Mouse (Mus musculus): ENCODE results near the gene Slc39a13. TPM values are rescaled to one million over a fixed set of nuclear protein-coding genes. Genes with fewer than 3 reads are reported as not detected.
"Not testable (repeated sequence)": the region's sequence is repeated elsewhere in the genome, so short reads cannot be mapped to it uniquely, and the experiment has no call there.

The Slc39a13 gene
- polyA plus RNA-seq, 1 experiment from 2014 or later, result 43.2 TPM

DNA sequence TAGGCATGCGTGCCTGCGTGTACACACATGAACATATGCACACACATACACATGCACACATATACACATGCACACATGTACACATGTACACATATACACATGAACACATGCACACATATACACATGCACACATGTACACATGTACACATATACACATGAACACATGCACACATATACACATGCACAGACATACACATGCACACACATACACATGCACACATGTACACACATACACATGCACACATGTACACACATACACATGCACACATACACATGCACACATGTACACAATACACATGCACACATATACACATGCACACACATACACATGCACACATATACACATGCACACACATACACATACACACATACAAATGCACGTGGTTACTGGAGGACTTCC is 41.6 kb upstream of the Slc39a13 start:
- H3K27me3 ChIP-seq (replicated peaks); H3K27ac ChIP-seq (replicated peaks); H3K36me3 ChIP-seq; H3K4me3 ChIP-seq (replicated peaks); H3K4me1 ChIP-seq; H3K4me2 ChIP-seq; H3K9ac ChIP-seq (replicated peaks); ATAC-seq (ENCODE audit: low FRiP score); H3K9me3 ChIP-seq (replicated peaks): not testable (repeated sequence)
- WGBS, result 94% methylated on average over 3 of the region's 3 CpGs

DNA sequence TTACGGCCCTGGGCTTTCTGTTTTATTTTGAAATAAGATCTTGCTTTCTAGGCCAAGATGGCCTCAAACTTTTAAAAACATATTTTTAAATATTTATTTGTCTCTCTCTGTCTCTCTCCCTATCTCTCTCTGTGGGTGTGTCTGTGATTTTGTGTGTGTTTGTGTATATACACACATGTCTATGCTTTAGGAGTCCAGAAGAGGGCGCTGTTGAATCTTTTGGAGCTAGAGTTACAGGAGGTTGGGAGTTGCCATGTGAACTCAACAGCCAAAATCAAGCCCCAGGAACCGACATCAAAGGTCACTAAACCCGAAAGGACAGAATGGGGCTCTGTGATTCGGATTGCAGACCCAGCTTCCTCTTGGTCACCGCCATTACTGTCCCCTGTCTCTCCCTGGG is 40.2 kb upstream of the Slc39a13 start:
- no peaks in the 10 kb centered on the region for H3K9me3 ChIP-seq (replicated peaks)
- no peak overlapping the region for H3K27ac ChIP-seq (replicated peaks)
- H3K4me3 ChIP-seq (replicated peaks), result no peak overlapping the region
- H3K36me3 ChIP-seq, result no peaks in the 10 kb centered on the region
- WGBS, result 84% methylated on average over 6 of the region's 6 CpGs
- no peak overlapping the region for H3K4me2 ChIP-seq
- H3K9ac ChIP-seq (replicated peaks), result no peak overlapping the region
- H3K27me3 ChIP-seq (replicated peaks), result peaks cover 5% of the 10 kb centered on the region
- H3K4me1 ChIP-seq, result peaks cover 3% of the 10 kb centered on the region; the same call in 1 of the 2 replicates
- ATAC-seq (ENCODE audit: low FRiP score), result no peak

DNA sequence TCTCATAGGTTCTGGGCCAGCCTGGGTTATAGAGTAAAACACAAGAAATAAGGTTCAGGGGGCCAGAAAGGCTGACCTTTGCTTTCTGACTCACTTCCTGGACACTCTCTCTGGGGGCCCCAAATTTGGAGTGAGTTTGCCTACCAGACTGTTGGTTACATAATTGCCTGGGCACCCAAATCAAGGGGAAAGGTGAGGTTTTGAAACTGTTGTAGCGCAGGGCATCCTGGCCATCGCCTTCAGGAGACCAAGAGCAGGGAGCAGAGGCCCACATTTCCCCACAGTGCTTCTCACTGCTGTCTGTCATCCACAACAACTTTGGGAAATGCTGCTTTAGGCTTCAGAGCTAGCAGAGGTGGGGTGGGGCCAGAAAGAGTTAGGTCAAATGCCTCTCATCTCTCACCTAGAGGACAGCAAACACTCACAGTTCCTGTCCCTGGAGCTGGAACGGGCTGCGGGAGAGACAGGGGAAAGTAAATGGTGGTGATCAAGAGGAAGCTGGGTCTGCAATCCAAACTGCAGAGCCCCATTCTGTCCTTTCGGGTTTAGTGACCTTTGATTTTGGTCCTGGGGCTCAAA is 39.7 kb upstream of the Slc39a13 start:
- Histone ChIP-seq H3K9me3 (replicated peaks) (no peaks in the 10 kb centered on the region), H3K27me3 (replicated peaks) (peaks cover under 1% of the 10 kb centered on the region; the same call in 1 of the 2 replicates), H3K4me2 (no peak overlapping the region), H3K4me1 (peaks cover 1% of the 10 kb centered on the region; the same call in 1 of the 2 replicates), H3K36me3 (no peaks in the 10 kb centered on the region), H3K4me3 (replicated peaks) (no peak overlapping the region), H3K9ac (replicated peaks) (no peak overlapping the region), H3K27ac (replicated peaks) (no peak overlapping the region)
- ATAC-seq (ENCODE audit: low FRiP score), result no peak
- WGBS, result 90% methylated on average over 5 of the region's 5 CpGs

DNA sequence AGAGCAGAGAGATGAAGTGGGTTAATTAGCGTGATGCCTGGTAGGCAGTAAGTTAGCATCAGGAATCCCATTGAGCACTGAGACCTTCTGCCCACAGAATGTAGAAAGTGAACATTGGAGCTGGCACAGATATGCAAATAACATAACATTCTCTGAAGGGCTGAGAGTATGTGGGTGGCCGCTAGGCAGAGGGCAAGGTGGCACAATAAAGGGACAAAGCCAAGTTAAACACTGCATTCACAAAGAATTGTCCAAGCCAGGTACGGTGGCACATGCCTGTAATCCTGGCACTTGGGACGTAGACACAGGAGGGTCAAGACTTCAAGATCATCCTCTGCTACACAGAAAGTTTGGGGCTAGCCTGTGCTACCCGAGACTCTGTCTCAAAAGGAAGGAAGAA is 39.0 kb upstream of the Slc39a13 start:
- Histone ChIP-seq H3K27ac (replicated peaks) (no peak overlapping the region), H3K27me3 (replicated peaks) (no peaks in the 10 kb centered on the region), H3K4me1 (no peaks in the 10 kb centered on the region), H3K9me3 (replicated peaks) (no peaks in the 10 kb centered on the region), H3K9ac (replicated peaks) (no peak overlapping the region), H3K4me2 (no peak overlapping the region), H3K4me3 (replicated peaks) (no peak overlapping the region), H3K36me3 (no peaks in the 10 kb centered on the region)
- no peak for ATAC-seq (ENCODE audit: low FRiP score)
- 86% methylated on average over 5 of the region's 5 CpGs for WGBS

DNA sequence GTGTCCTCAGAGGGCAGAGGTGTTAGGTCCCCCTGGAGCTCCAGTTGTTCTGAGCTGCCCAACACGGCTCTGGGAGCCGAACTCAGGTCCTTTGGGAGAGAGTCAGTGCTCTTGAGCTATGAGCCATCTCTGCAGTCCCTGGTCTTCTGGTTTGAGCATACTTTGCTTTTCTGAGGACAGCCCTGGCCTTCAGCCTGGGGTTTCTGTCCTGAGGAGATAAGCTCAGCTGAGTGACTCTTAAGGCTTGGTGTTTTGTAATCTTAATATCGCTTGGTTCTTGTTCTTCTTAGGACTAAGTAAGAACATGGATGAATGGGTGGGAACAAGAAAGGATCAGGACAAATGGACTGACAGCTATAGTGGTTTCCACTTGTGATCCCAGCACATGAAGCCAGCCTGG is 37.9 kb upstream of the Slc39a13 start:
- H3K27ac ChIP-seq (replicated peaks), result no peak overlapping the region
- no peaks in the 10 kb centered on the region for H3K36me3 ChIP-seq
- no peaks in the 10 kb centered on the region for H3K4me1 ChIP-seq
- 90% methylated on average over 3 of the region's 3 CpGs for WGBS
- no peak overlapping the region for H3K4me2 ChIP-seq
- no peak overlapping the region for H3K4me3 ChIP-seq (replicated peaks)
- no peaks in the 10 kb centered on the region for H3K27me3 ChIP-seq (replicated peaks)
- H3K9me3 ChIP-seq (replicated peaks), result no peaks in the 10 kb centered on the region
- ATAC-seq (ENCODE audit: low FRiP score), result no peak
- H3K9ac ChIP-seq (replicated peaks), result no peak overlapping the region

DNA sequence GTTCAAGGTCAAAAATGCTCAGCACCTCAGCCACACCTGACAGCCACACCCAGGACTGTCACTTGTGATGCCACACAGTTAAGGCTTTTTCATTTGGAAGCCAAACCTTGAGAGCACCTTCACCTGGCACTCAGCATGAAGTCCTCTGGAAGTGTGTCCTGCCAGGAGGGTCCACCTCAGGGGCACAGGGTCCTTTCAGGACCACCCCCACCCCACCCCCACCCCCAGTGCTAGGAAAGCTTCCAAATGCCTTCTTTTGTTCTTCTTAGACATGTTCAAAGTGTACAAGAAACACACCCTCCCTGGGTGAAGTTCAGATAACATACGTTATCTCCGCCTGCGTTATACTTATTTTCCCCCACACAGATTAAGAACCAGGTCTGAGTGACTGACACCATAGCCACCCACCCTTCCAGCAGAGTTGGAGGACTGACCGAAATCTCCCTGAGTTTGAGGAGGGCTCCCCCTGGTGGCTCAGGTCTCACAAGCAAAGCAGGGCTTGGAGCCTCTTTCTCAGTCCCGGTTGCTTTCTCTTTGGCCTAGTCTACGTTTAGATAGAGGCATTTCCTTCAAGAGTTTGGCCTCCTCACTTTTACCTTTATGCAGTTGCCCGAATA is 31.0 kb upstream of the Slc39a13 start:
- Histone ChIP-seq H3K27me3 (replicated peaks) (no peaks in the 10 kb centered on the region), H3K36me3 (no peaks in the 10 kb centered on the region), H3K4me1 (no peaks in the 10 kb centered on the region), H3K9me3 (replicated peaks) (no peaks in the 10 kb centered on the region), H3K4me2 (no peak overlapping the region), H3K27ac (replicated peaks) (no peak overlapping the region), H3K9ac (replicated peaks) (0 out of 2 replicates have a peak overlapping the region, but pooled peaks have one; percentile 8), H3K4me3 (replicated peaks) (no peak overlapping the region)
- ATAC-seq (ENCODE audit: low FRiP score), result peak; percentile 87; the same call in 1 of the 2 replicates
- WGBS, result 16% methylated on average over 7 of the region's 7 CpGs

DNA sequence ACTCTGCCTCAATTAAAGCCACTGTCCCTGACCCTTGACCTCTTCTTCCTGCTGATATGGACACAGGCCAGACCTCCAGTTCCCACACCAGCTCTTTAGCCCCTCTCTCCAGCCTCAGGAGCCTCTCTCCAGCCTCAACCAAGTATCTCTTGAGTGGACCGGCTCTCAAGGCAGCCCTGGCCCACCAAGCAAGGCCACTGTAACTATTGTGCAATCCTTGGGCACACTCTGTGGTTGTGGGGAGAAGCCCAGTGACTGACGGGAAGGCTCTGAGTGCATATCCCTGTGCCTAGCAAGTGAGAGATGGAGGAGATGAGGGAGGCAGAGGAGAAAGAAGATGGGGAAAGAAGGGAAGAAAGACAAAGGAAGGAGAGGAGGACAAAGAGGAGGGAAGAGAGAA is 27.9 kb upstream of the Slc39a13 start:
- Histone ChIP-seq H3K4me3 (replicated peaks) (no peak overlapping the region), H3K9me3 (replicated peaks) (no peaks in the 10 kb centered on the region), H3K27me3 (replicated peaks) (no peaks in the 10 kb centered on the region), H3K27ac (replicated peaks) (no peak overlapping the region), H3K4me1 (no peaks in the 10 kb centered on the region), H3K9ac (replicated peaks) (no peak overlapping the region), H3K36me3 (no peaks in the 10 kb centered on the region), H3K4me2 (no peak overlapping the region)
- ATAC-seq (ENCODE audit: low FRiP score), result no peak
- WGBS, result 80% methylated on average over 2 of the region's 2 CpGs

DNA sequence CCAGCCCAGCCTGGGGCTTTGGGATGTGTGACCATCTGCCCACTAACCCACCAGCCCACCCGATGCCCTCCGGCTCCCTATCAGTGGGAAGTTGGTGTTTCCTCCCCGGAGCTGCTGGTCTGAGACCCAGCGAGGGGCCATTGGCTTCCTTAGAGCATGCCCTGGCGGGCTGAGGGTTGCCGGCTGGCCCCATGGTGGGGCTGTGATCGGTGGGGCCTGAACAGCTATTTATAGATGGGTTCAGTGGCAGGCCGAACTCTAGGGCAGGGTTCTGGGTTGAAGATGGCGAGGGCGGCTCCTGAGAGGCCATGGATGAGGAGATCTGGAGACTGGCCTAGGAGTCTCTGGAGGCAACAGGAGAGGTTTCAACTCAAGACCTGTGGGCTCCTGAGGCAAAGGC is 26.8 kb upstream of the Slc39a13 start:
- no peaks in the 10 kb centered on the region for H3K4me1 ChIP-seq
- WGBS, result 78% methylated on average over 10 of the region's 10 CpGs
- H3K4me3 ChIP-seq (replicated peaks), result no peak overlapping the region

DNA sequence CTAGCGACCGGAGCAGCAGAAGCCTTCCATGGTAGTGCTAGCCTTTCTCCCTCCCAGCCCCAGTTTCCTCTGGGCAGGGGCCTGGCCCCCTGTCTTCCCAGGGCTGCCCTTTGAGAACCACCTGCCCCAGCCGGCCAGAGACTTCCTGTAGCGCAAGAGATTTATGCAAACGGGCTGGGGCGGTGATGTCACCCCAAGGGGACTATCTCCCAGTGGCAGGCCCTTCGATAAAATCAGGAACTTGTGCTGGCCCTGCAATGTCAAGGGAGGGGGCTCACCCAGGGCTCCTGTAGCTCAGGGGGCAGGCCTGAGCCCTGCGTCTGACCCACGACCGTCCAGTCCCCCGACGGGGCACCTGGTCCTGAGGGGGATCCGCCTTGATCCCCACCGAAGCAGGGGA is 26.3 kb upstream of the Slc39a13 start:
- Histone ChIP-seq H3K4me1 (no peaks in the 10 kb centered on the region), H3K27ac (replicated peaks) (no peak overlapping the region), H3K4me3 (replicated peaks) (no peak overlapping the region), H3K9me3 (replicated peaks) (no peaks in the 10 kb centered on the region), H3K9ac (replicated peaks) (no peak overlapping the region), H3K4me2 (no peak overlapping the region), H3K27me3 (replicated peaks) (no peaks in the 10 kb centered on the region), H3K36me3 (no peaks in the 10 kb centered on the region)
- no peak for ATAC-seq (ENCODE audit: low FRiP score)
- WGBS, result 76% methylated on average over 14 of the region's 14 CpGs

More for the DNA sequence above, 26.8 kb upstream of the Slc39a13 start:
- no peak for ATAC-seq (ENCODE audit: low FRiP score)
- no peaks in the 10 kb centered on the region for H3K36me3 ChIP-seq
- H3K27ac ChIP-seq (replicated peaks), result no peak overlapping the region
- no peaks in the 10 kb centered on the region for H3K9me3 ChIP-seq (replicated peaks)
- H3K27me3 ChIP-seq (replicated peaks), result no peaks in the 10 kb centered on the region
- no peak overlapping the region for H3K9ac ChIP-seq (replicated peaks)
- H3K4me2 ChIP-seq, result no peak overlapping the region

DNA sequence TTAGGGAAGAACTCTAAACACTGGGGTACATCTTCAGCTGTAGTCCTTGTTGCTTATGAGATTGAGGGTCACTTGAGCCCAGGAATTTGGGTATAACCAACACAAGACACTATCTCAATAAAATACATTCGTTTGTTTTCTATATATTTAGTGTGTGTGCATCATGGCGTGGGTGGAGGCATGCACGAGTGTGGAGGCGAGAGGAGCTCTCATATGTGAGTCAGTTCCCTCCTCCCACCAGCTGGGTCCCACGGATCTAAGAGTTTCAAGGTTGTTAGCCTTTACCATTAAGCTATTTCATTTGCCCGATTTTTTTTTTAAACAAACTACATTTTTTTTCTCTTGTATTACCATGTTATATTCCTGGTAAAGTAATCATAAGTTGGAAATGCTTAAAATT is 20.6 kb upstream of the Slc39a13 start:
- no peaks in the 10 kb centered on the region for H3K27me3 ChIP-seq (replicated peaks)
- WGBS, result 78% methylated on average over 6 of the region's 6 CpGs

DNA sequence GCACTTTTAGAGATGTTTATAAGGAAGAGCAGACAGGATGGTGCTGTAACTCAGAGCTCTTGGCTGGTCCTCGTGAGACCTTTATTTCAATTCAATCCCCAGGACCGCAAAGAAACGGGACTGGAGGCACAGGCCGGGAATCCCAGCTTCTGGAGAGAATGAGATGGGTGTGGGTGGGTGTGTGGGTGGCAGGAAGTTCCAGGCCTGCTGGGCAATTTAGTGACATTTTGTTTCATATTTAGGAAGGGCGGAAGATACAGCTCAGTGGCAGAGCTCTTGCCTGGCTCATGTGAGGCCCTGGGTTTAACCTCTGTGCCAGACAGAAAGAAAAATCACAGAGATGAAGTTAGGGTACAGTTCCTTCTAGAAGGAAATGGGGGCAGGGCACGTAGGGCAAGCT is 20.0 kb upstream of the Slc39a13 start:
- Histone ChIP-seq H3K27me3 (replicated peaks) (no peaks in the 10 kb centered on the region), H3K27ac (replicated peaks) (no peak overlapping the region), H3K4me2 (no peak overlapping the region), H3K4me1 (no peaks in the 10 kb centered on the region), H3K9me3 (replicated peaks) (no peaks in the 10 kb centered on the region), H3K36me3 (no peaks in the 10 kb centered on the region), H3K4me3 (replicated peaks) (no peak overlapping the region), H3K9ac (replicated peaks) (no peak overlapping the region)
- 85% methylated on average over 6 of the region's 6 CpGs for WGBS
- ATAC-seq (ENCODE audit: low FRiP score), result no peak

More for the DNA sequence above, 20.6 kb upstream of the Slc39a13 start:
- Histone ChIP-seq H3K4me1 (no peaks in the 10 kb centered on the region), H3K4me3 (replicated peaks) (no peak overlapping the region), H3K4me2 (no peak overlapping the region), H3K36me3 (no peaks in the 10 kb centered on the region), H3K9ac (replicated peaks) (no peak overlapping the region), H3K9me3 (replicated peaks) (no peaks in the 10 kb centered on the region), H3K27ac (replicated peaks) (no peak overlapping the region)
- ATAC-seq (ENCODE audit: low FRiP score), result no peak

DNA sequence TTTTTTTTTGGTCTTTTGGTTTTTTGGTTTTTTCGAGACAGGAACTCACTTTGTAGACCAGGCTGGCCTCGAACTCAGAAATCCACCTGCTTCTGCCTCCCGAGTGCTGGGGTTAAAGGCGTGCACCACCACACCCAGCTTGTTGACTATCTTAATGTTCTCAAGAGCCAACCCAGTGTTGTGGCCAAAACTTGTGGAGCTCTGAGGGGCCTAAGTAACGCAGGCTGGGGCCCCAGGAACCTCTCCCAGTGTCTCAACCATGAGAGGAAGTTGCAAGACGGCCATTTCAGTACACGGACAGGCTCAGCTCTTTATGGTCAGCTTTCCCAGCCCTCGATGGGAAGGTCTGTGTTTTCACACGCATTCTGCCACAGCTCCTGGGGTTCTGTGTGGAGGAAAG is 18.8 kb upstream of the Slc39a13 start:
- 83% methylated on average over 9 of the region's 9 CpGs for WGBS
- Histone ChIP-seq H3K4me2 (no peak overlapping the region), H3K4me1 (no peaks in the 10 kb centered on the region), H3K9me3 (replicated peaks) (no peaks in the 10 kb centered on the region), H3K9ac (replicated peaks) (no peak overlapping the region), H3K27ac (replicated peaks) (no peak overlapping the region), H3K4me3 (replicated peaks) (no peak overlapping the region), H3K36me3 (no peaks in the 10 kb centered on the region), H3K27me3 (replicated peaks) (no peaks in the 10 kb centered on the region)
- ATAC-seq (ENCODE audit: low FRiP score), result no peak

Data from neural tube, embryonic 15.5 days (tissue).